Mouse (Mus musculus) monocyte, adult 5-6 weeks (primary cell): ENCODE measurements around the gene Dnaja4. TPM values are rescaled to one million over a fixed set of nuclear protein-coding genes. Genes with fewer than 3 reads are reported as not detected.
A peak's percentile ranks its signal among the peaks of the same experiment; 100 is the strongest.

ENCODE experiments used
- ATAC-seq: fragments of 153-309, 156-312 bp; replicated peaks from 2 replicates; pipeline ENCODE4 v1.8.0; 2017; ENCODE audit warnings: mild to moderate bottlenecking; ENCODE audit not compliant: low TSS enrichment, insufficient number of reproducible peaks, severe bottlenecking, poor library complexity, low FRiP score
- total RNA-seq: library from RNA; stranded (forward); fragments of 200-1000, 200-491, 200-594 nt; gene quantifications from 3 replicates; pipeline ENCODE4 v1.2.3, GENCODE M21; 2017

The Dnaja4 gene
- total RNA-seq, 1 experiment from 2014 or later: 7.8 TPM

- ATAC-seq: no peak
These were observed 39.7 kb downstream of the Dnaja4 start for GRCm38 (mm10) chr9:54738376-54738775.

- ATAC-seq: no peak
These were observed 45.2 kb downstream of the Dnaja4 start for GRCm38 (mm10) chr9:54743891-54744290.

GRCm38 (mm10) chr9:54745740-54746370, 47.2 kb downstream of the Dnaja4 start:
- ATAC-seq: no peak

- ATAC-seq: 0 out of 2 replicates have a peak, but pooled peaks have one; percentile 20
These were observed 51.7 kb downstream of the Dnaja4 start for GRCm38 (mm10) chr9:54750215-54750981.

- no peak for ATAC-seq
These were observed 53.0 kb downstream of the Dnaja4 start for GRCm38 (mm10) chr9:54751684-54752083.

- no peak for ATAC-seq
These were observed 53.7 kb downstream of the Dnaja4 start for GRCm38 (mm10) chr9:54752201-54752943.

- ATAC-seq: no peak
These were observed 54.2 kb downstream of the Dnaja4 start for GRCm38 (mm10) chr9:54752944-54753295.

- ATAC-seq: no peak
These were observed 60.9 kb downstream of the Dnaja4 start for GRCm38 (mm10) chr9:54759592-54759991.

- no peak for ATAC-seq
These were observed 65.4 kb downstream of the Dnaja4 start for GRCm38 (mm10) chr9:54764091-54764490.

- no peak for ATAC-seq
These were observed 66.0 kb downstream of the Dnaja4 start, which contains the start of gene Crabp1 for GRCm38 (mm10) chr9:54764561-54765217. Gene Crabp1 (plus strand): TSS chr9:54764748.

GRCm38 (mm10) chr9:54765336-54766085, 66.8 kb downstream of the Dnaja4 start:
- no peak for ATAC-seq

Other genes with a start within 250 kb of the Dnaja4 start
- gene Dmxl2, start 197.2 kb upstream of the Dnaja4 start, total RNA-seq: 2.8 to 15.1 TPM (median 12.4 TPM) in 3 replicates
- 2.4 TPM in 1 of 3 replicates, not detected in the others for gene Sh2d7, start 159.9 kb upstream of the Dnaja4 start, total RNA-seq
- gene Cib2, start 138.7 kb upstream of the Dnaja4 start, total RNA-seq: 0.39 to 2.2 TPM (median 2.2 TPM) in 3 replicates
- 26.1 to 29.5 TPM (median 26.3 TPM) in 3 replicates for gene Idh3a, start 112.5 kb upstream of the Dnaja4 start, total RNA-seq
- gene Acsbg1, start 37.0 kb upstream of the Dnaja4 start, total RNA-seq: 2.3 to 3.9 TPM (median 3.6 TPM) in 3 replicates
- gene Wdr61, start 35.6 kb downstream of the Dnaja4 start, total RNA-seq: 32.9 to 54.9 TPM (median 49.8 TPM) in 3 replicates
- gene Crabp1, start 65.9 kb downstream of the Dnaja4 start, total RNA-seq: not detected in 3 replicates
- gene Ireb2, start 164.9 kb downstream of the Dnaja4 start, total RNA-seq: 21.2 to 58.3 TPM (median 23.0 TPM) in 3 replicates
- gene Hykk, start 218.4 kb downstream of the Dnaja4 start, total RNA-seq: 0.68 TPM in 1 of 3 replicates, not detected in the others